Mouse (Mus musculus): Measurements from ENCODE around the gene Ccl4.

- TF ChIP-seq POLR2A (IDR thresholded peaks at IDR 0.05; ENCODE audit: low read depth, low read length) (no peak), CTCF (IDR thresholded peaks at IDR 0.05; ENCODE audit: borderline replicate concordance, insufficient read depth, low read length) (no peak)
Measured at GRCm38 (mm10) chr11:83709683-83710082, 47.3 kb downstream of the Ccl4 start.

Data from embryonic fibroblast, embryonic 13.5 days (primary cell).